Mouse (Mus musculus): Measurements from ENCODE around the gene Rapgef4. TPM values are rescaled to one million over a fixed set of nuclear protein-coding genes. Genes with fewer than 3 reads are reported as not detected.

Rapgef4 gene
- total and polyA plus RNA-seq, 2 experiments: 66.1 to 223 TPM

DNA sequence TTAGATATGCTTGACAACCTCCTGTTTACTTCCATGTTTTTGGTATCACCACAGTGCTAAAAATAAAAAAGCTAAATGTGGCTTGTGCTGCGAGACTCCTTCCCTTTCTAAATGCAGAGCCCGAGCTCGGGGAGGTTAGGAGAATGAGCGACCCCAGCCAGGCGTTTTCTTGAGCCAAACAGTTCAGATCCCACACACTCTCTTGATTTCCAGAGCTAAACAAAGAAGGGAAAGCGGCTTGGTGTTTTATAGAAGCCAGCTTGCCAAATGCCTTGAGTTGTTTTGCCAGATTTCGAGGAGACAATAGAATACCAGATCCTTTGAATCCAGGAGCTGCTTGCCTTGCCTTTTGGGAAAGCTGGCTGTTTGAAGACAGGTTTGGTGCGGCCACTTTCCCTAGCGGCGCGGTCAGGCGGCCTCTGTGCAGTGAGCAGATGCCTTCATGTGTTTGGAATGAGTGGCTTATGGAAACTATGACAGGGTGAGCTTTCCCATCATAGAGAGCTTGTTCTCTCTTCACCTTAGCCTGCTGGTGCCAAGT is 254.4 kb downstream of the Rapgef4 start:
- no peak for TF ChIP-seq CTCF (IDR thresholded peaks at IDR 0.05; ENCODE audit: low read depth, low read length)
- no peak for TF ChIP-seq POLR2A (IDR thresholded peaks at IDR 0.05; ENCODE audit: extremely low read depth, insufficient read depth, low read length)
- no peak overlapping the region for H3K4me3 ChIP-seq (ENCODE audit: insufficient read depth, low read depth, low read length)
- no peak overlapping the region for H3K27ac ChIP-seq (replicated peaks; ENCODE audit: insufficient read depth, low read depth, low read length)
- H3K27me3 ChIP-seq (ENCODE audit: control insufficient read depth, insufficient read depth, low read length): no peaks in the 10 kb centered on the region
- no peak for DNase-seq (ENCODE audit: extremely low read depth, low read depth, low spot score)
- 84% methylated on average over 12 of the region's 12 CpGs for WGBS
- H3K9ac ChIP-seq (ENCODE audit: low read depth, low read length): no peak overlapping the region
- H3K4me1 ChIP-seq (ENCODE audit: control insufficient read depth, insufficient read depth, low read length): no peaks in the 10 kb centered on the region
- H3K79me2 ChIP-seq (ENCODE audit: control insufficient read depth, insufficient read depth, low read length): no peaks in the 10 kb centered on the region
- peaks cover 86% of the 10 kb centered on the region for H3K36me3 ChIP-seq (ENCODE audit: control insufficient read depth, insufficient read depth, low read length)

DNA sequence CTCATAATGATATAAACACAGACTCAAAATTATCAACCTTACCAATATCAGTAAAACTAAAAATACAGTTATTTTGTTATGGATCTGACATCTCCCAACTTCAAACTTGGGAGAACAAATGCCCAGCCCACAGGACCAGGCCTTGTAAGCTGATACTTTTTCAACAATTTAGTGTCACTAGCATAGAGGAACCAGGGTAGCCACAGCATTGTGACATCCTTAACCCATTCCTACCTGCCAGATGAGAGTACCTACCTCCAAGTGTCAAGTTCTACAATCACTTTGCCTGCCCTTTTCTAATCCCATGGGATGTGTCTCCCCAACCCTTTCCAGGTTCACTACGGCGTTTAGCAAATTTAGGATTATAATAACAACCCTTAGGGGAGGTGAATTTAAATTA is 257.4 kb downstream of the Rapgef4 start:
- no peak for DNase-seq (ENCODE audit: extremely low read depth, low read depth, low spot score)
- H3K27ac ChIP-seq (replicated peaks; ENCODE audit: insufficient read depth, low read depth, low read length): no peak overlapping the region
- H3K9ac ChIP-seq (ENCODE audit: low read depth, low read length): no peak overlapping the region
- H3K79me2 ChIP-seq (ENCODE audit: control insufficient read depth, insufficient read depth, low read length): no peaks in the 10 kb centered on the region
- H3K4me1 ChIP-seq (ENCODE audit: control insufficient read depth, insufficient read depth, low read length): no peaks in the 10 kb centered on the region
- WGBS: 90% methylated on average over 2 of the region's 2 CpGs
- H3K36me3 ChIP-seq (ENCODE audit: control insufficient read depth, insufficient read depth, low read length): peaks cover 81% of the 10 kb centered on the region
- H3K4me3 ChIP-seq (ENCODE audit: insufficient read depth, low read depth, low read length): no peak overlapping the region
- no peak for TF ChIP-seq CTCF (IDR thresholded peaks at IDR 0.05; ENCODE audit: low read depth, low read length)
- no peak for TF ChIP-seq POLR2A (IDR thresholded peaks at IDR 0.05; ENCODE audit: extremely low read depth, insufficient read depth, low read length)
- no peaks in the 10 kb centered on the region for H3K27me3 ChIP-seq (ENCODE audit: control insufficient read depth, insufficient read depth, low read length)

- no peak overlapping the region for H3K4me3 ChIP-seq (ENCODE audit: insufficient read depth, low read depth, low read length)
- no peaks in the 10 kb centered on the region for H3K27me3 ChIP-seq (ENCODE audit: control insufficient read depth, insufficient read depth, low read length)
- H3K9ac ChIP-seq (ENCODE audit: low read depth, low read length): no peak overlapping the region
- 91% methylated on average over 11 of the region's 11 CpGs for WGBS
- no peak overlapping the region for H3K27ac ChIP-seq (replicated peaks; ENCODE audit: insufficient read depth, low read depth, low read length)
- DNase-seq (ENCODE audit: extremely low read depth, low read depth, low spot score): no peak
- no peaks in the 10 kb centered on the region for H3K4me1 ChIP-seq (ENCODE audit: control insufficient read depth, insufficient read depth, low read length)
- TF ChIP-seq CTCF (IDR thresholded peaks at IDR 0.05; ENCODE audit: low read depth, low read length): no peak
- no peak for TF ChIP-seq POLR2A (IDR thresholded peaks at IDR 0.05; ENCODE audit: extremely low read depth, insufficient read depth, low read length)
- no peaks in the 10 kb centered on the region for H3K79me2 ChIP-seq (ENCODE audit: control insufficient read depth, insufficient read depth, low read length)
- H3K36me3 ChIP-seq (ENCODE audit: control insufficient read depth, insufficient read depth, low read length): peaks cover 81% of the 10 kb centered on the region
Measured at GRCm38 (mm10) chr2:72238925-72239324, 257.9 kb downstream of the Rapgef4 start.

- no peak for DNase-seq (ENCODE audit: extremely low read depth, low read depth, low spot score)
- Histone ChIP-seq H3K9ac (ENCODE audit: low read depth, low read length) (no peak overlapping the region), H3K27me3 (ENCODE audit: control insufficient read depth, insufficient read depth, low read length) (no peaks in the 10 kb centered on the region), H3K79me2 (ENCODE audit: control insufficient read depth, insufficient read depth, low read length) (no peaks in the 10 kb centered on the region), H3K27ac (replicated peaks; ENCODE audit: insufficient read depth, low read depth, low read length) (no peak overlapping the region), H3K4me3 (ENCODE audit: insufficient read depth, low read depth, low read length) (no peak overlapping the region), H3K36me3 (ENCODE audit: control insufficient read depth, insufficient read depth, low read length) (peaks cover 81% of the 10 kb centered on the region), H3K4me1 (ENCODE audit: control insufficient read depth, insufficient read depth, low read length) (no peaks in the 10 kb centered on the region)
- TF ChIP-seq CTCF (IDR thresholded peaks at IDR 0.05; ENCODE audit: low read depth, low read length) (no peak), POLR2A (IDR thresholded peaks at IDR 0.05; ENCODE audit: extremely low read depth, insufficient read depth, low read length) (no peak)
- WGBS: 87% methylated on average over 8 of the region's 8 CpGs
Measured at GRCm38 (mm10) chr2:72239456-72239855, 258.4 kb downstream of the Rapgef4 start.

DNA sequence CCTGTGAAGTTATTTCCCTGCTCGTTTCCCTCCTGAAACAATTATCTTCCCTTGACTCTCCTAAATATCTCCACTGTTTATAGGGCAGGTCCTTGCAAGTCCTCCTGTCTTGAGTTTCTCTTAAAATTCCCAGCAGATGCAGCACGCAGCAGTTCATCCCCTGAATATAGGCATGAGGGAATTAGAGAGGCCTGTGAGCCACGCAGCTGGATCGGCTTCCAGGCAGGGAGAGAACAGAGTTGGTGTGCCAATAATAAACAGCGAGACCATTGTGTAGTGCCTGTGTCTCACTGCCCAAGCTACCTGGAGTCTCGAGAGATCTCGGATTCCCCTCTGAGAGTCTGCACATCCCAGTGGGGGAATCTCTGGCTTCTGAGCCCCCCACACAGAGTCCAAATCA is 259.0 kb downstream of the Rapgef4 start:
- TF ChIP-seq POLR2A (IDR thresholded peaks at IDR 0.05; ENCODE audit: extremely low read depth, insufficient read depth, low read length): no peak
- no peak for TF ChIP-seq CTCF (IDR thresholded peaks at IDR 0.05; ENCODE audit: low read depth, low read length)
- no peaks in the 10 kb centered on the region for H3K27me3 ChIP-seq (ENCODE audit: control insufficient read depth, insufficient read depth, low read length)
- peaks cover 79% of the 10 kb centered on the region for H3K36me3 ChIP-seq (ENCODE audit: control insufficient read depth, insufficient read depth, low read length)
- WGBS: 92% methylated on average over 7 of the region's 7 CpGs
- no peaks in the 10 kb centered on the region for H3K79me2 ChIP-seq (ENCODE audit: control insufficient read depth, insufficient read depth, low read length)
- no peaks in the 10 kb centered on the region for H3K4me1 ChIP-seq (ENCODE audit: control insufficient read depth, insufficient read depth, low read length)
- no peak for DNase-seq (ENCODE audit: extremely low read depth, low read depth, low spot score)
- no peak overlapping the region for H3K4me3 ChIP-seq (ENCODE audit: insufficient read depth, low read depth, low read length)
- H3K9ac ChIP-seq (ENCODE audit: low read depth, low read length): no peak overlapping the region
- no peak overlapping the region for H3K27ac ChIP-seq (replicated peaks; ENCODE audit: insufficient read depth, low read depth, low read length)

GRCm38 (mm10) chr2:72240691-72241090 is 259.7 kb downstream of the Rapgef4 start:
- Histone ChIP-seq H3K9ac (ENCODE audit: low read depth, low read length) (no peak overlapping the region), H3K36me3 (ENCODE audit: control insufficient read depth, insufficient read depth, low read length) (peaks cover 78% of the 10 kb centered on the region), H3K4me3 (ENCODE audit: insufficient read depth, low read depth, low read length) (no peak overlapping the region), H3K27me3 (ENCODE audit: control insufficient read depth, insufficient read depth, low read length) (no peaks in the 10 kb centered on the region), H3K27ac (replicated peaks; ENCODE audit: insufficient read depth, low read depth, low read length) (no peak overlapping the region), H3K79me2 (ENCODE audit: control insufficient read depth, insufficient read depth, low read length) (no peaks in the 10 kb centered on the region), H3K4me1 (ENCODE audit: control insufficient read depth, insufficient read depth, low read length) (no peaks in the 10 kb centered on the region)
- 89% methylated on average over 7 of the region's 7 CpGs for WGBS
- DNase-seq (ENCODE audit: extremely low read depth, low read depth, low spot score): no peak
- TF ChIP-seq CTCF (IDR thresholded peaks at IDR 0.05; ENCODE audit: low read depth, low read length) (no peak), POLR2A (IDR thresholded peaks at IDR 0.05; ENCODE audit: extremely low read depth, insufficient read depth, low read length) (no peak)

Measured in liver, adult 2 months (tissue).